Comparison of ENCODE assay signal across 8 mouse cellular contexts in the genomic region with DNA sequence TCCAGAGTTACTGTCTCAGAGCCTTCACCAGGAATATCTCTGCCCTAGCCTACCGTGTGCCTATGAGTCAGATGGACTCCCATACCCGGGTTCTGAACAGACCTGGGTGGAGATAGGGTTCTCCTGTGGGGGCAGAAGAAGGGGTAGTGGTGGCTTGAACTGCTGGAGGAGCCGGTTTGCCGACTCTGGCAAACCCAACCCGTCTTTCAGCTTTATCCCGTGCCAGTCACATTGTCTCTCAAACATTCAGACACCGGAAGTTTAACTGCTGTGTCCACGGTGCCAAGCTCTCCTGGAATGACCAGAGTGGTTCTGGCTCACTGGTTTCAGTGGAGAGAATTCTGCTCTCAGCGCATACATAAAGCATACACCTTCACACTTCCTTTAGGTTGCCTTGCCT. TPM values are rescaled to one million over a fixed set of nuclear protein-coding genes. Genes with fewer than 3 reads are reported as not detected.
DNase-seq lines count a peak whose midpoint lies in the region; ATAC-seq and TF ChIP-seq lines count a peak whose summit lies in the region.

No protein-coding gene starts in this region.

- 61% methylated on average over 9 of the region's 9 CpGs for WGBS in lung, embryonic 14.5 days
- WGBS in lung, adult 2 months: 28% methylated on average over 9 of the region's 9 CpGs
- 77% methylated on average over 9 of the region's 9 CpGs for WGBS in intestine, embryonic 15.5 days
- 88% methylated on average over 9 of the region's 9 CpGs for WGBS in neural tube, embryonic 12.5 days

- H3K4me1 ChIP-seq in lung, embryonic 14.5 days (ENCODE audit: insufficient read depth): peaks cover 15% of the 10 kb centered on the region
- H3K4me1 ChIP-seq in lung, adult 2 months (ENCODE audit: control insufficient read depth, insufficient read depth, low read length): peaks cover 17% of the 10 kb centered on the region
- peaks cover 13% of the 10 kb centered on the region for H3K4me1 ChIP-seq in embryonic fibroblast, embryonic 13.5 days (ENCODE audit: control insufficient read depth, insufficient read depth, low read length)
- peaks cover 22% of the 10 kb centered on the region for H3K4me1 ChIP-seq in intestine, embryonic 15.5 days (replicated peaks)
- peaks cover 22% of the 10 kb centered on the region for H3K4me1 ChIP-seq in neural tube, embryonic 12.5 days

- no peaks in the 10 kb centered on the region for H3K36me3 ChIP-seq in lung, embryonic 14.5 days (ENCODE audit: insufficient read depth)
- H3K36me3 ChIP-seq in intestine, embryonic 15.5 days: no peaks in the 10 kb centered on the region
- H3K36me3 ChIP-seq in neural tube, embryonic 12.5 days: no peaks in the 10 kb centered on the region

- no peak for ATAC-seq in lung, embryonic 14.5 days (ENCODE audit: insufficient read depth)
- no peak for ATAC-seq in intestine, embryonic 15.5 days
- no peak for ATAC-seq in neural tube, embryonic 12.5 days (ENCODE audit: low FRiP score, low read depth)
- ATAC-seq in CD4-positive, CD25-positive, alpha-beta regulatory T cell, adult 4 months: no peak

- DNase-seq in lung, embryonic 14.5 days: no peak
- no peak for DNase-seq in lung, adult 2 months
- no peak for DNase-seq in MN1 (ENCODE audit: low spot score)
- DNase-seq in gastrocnemius, postnatal 36 days: no peak

- H3K27ac ChIP-seq in lung, embryonic 14.5 days (ENCODE audit: low read depth): no peak overlapping the region
- H3K27ac ChIP-seq in embryonic fibroblast, embryonic 13.5 days (ENCODE audit: insufficient read depth, low read length): peak overlapping the region; percentile 76; the same call in 1 of the 2 replicates
- no peak overlapping the region for H3K27ac ChIP-seq in intestine, embryonic 15.5 days
- no peak overlapping the region for H3K27ac ChIP-seq in neural tube, embryonic 12.5 days

- no peaks in the 10 kb centered on the region for H3K9me3 ChIP-seq in lung, embryonic 14.5 days (ENCODE audit: low read depth, low read length)
- H3K9me3 ChIP-seq in intestine, embryonic 15.5 days: no peaks in the 10 kb centered on the region
- H3K9me3 ChIP-seq in neural tube, embryonic 12.5 days: no peaks in the 10 kb centered on the region

- intact Hi-C loops in gastrocnemius, postnatal 36 days (cut with DNase I): no loop called here

- no peaks in the 10 kb centered on the region for H3K27me3 ChIP-seq in lung, embryonic 14.5 days (ENCODE audit: insufficient read depth, low read length)
- H3K27me3 ChIP-seq in intestine, embryonic 15.5 days (replicated peaks): no peaks in the 10 kb centered on the region
- H3K27me3 ChIP-seq in neural tube, embryonic 12.5 days (replicated peaks): no peaks in the 10 kb centered on the region

- H3K4me2 ChIP-seq in lung, embryonic 14.5 days: peak overlapping the region; percentile 88
- peak overlapping the region; percentile 94 for H3K4me2 ChIP-seq in intestine, embryonic 15.5 days (replicated peaks)
- H3K4me2 ChIP-seq in neural tube, embryonic 12.5 days (replicated peaks): peak overlapping the region; percentile 92

- no peak for TF ChIP-seq POLR2A in lung, adult 2 months (IDR thresholded peaks at IDR 0.05; ENCODE audit: borderline replicate concordance, extremely low read depth, low read depth, low read length)
- TF ChIP-seq POLR2A in embryonic fibroblast, embryonic 13.5 days (IDR thresholded peaks at IDR 0.05; ENCODE audit: low read depth, low read length): no peak

- H3K4me3 ChIP-seq in lung, embryonic 14.5 days (ENCODE audit: low read depth, low read length): peak overlapping the region; percentile 91
- no peak overlapping the region for H3K4me3 ChIP-seq in lung, adult 2 months (replicated peaks; ENCODE audit: extremely low read depth, low read depth, low read length)
- peak overlapping the region; percentile 87 for H3K4me3 ChIP-seq in embryonic fibroblast, embryonic 13.5 days (ENCODE audit: insufficient read depth, low read length)
- H3K4me3 ChIP-seq in intestine, embryonic 15.5 days (replicated peaks): peak overlapping the region; percentile 93; the same call in 1 of the 2 replicates
- H3K4me3 ChIP-seq in neural tube, embryonic 12.5 days: no peak overlapping the region

- H3K9ac ChIP-seq in lung, embryonic 14.5 days: 0 out of 2 replicates have a peak overlapping the region, but pooled peaks have one; percentile 8
- H3K9ac ChIP-seq in intestine, embryonic 15.5 days: peak overlapping the region; percentile 26
- H3K9ac ChIP-seq in neural tube, embryonic 12.5 days: 0 out of 2 replicates have a peak overlapping the region, but pooled peaks have one; percentile 13

- no peak for TF ChIP-seq CTCF in lung, embryonic 14.5 days (IDR thresholded peaks at IDR 0.05; ENCODE audit: low read depth)
- TF ChIP-seq CTCF in lung, adult 2 months (IDR thresholded peaks at IDR 0.05; ENCODE audit: insufficient read depth, low read length): no peak
- no peak for TF ChIP-seq CTCF in embryonic fibroblast, embryonic 13.5 days (IDR thresholded peaks at IDR 0.05; ENCODE audit: borderline replicate concordance, insufficient read depth, low read length)

RNA-seq across cellular contexts. Expression of a gene that starts 2.3 kb away (rescaled TPM):
- 20.0 and 21.6 TPM in 2 replicates for polyA plus RNA-seq in lung, embryonic 14.5 days (2014; fragmentation: Nextera tagmentation; extraction: Ambion mirVana)
- polyA plus RNA-seq in lung, adult 2 months (2012; rRNA removed): 107 and 119 TPM in 2 replicates
- 92.4 and 144 TPM in 2 replicates for polyA plus RNA-seq in embryonic fibroblast, embryonic 13.5 days (2011; ENCODE audit: insufficient read length, low read depth, missing spikeins)
- 9.2 and 10.1 TPM in 2 replicates for polyA plus RNA-seq in intestine, embryonic 15.5 days (2015; fragmentation: Nextera tagmentation; extraction: Ambion mirVana)
- 12.5 and 12.9 TPM in 2 replicates for polyA plus RNA-seq in neural tube, embryonic 12.5 days (2016; fragmentation: Nextera tagmentation; extraction: Ambion mirVana)
- 1 to 10 TPM; 4.8 to 8.9 TPM for polyA plus RNA-seq in CD4-positive, CD25-positive, alpha-beta regulatory T cell, adult 4 months (2017; shearing (Covaris generic))
- total RNA-seq in gastrocnemius, postnatal 36 days (2021): 10 to 100 TPM; 40.0 to 44.8 TPM

RNA-seq across cellular contexts. Expression of a gene that starts 37.3 kb away (rescaled TPM):
- polyA plus RNA-seq in lung, embryonic 14.5 days (2014; fragmentation: Nextera tagmentation; extraction: Ambion mirVana): 64.5 and 71.2 TPM in 2 replicates
- 7.5 and 12.8 TPM in 2 replicates for polyA plus RNA-seq in lung, adult 2 months (2012; rRNA removed)
- polyA plus RNA-seq in embryonic fibroblast, embryonic 13.5 days (2011; ENCODE audit: insufficient read length, low read depth, missing spikeins): 38.0 and 44.5 TPM in 2 replicates
- 88.1 and 103 TPM in 2 replicates for polyA plus RNA-seq in intestine, embryonic 15.5 days (2015; fragmentation: Nextera tagmentation; extraction: Ambion mirVana)
- polyA plus RNA-seq in neural tube, embryonic 12.5 days (2016; fragmentation: Nextera tagmentation; extraction: Ambion mirVana): 48.6 and 48.8 TPM in 2 replicates
- polyA plus RNA-seq in CD4-positive, CD25-positive, alpha-beta regulatory T cell, adult 4 months (2017; shearing (Covaris generic)): 10 to 100 TPM; 18.1 to 19.5 TPM
- total RNA-seq in gastrocnemius, postnatal 36 days (2021): 100 to 1,000 TPM; 157 to 180 TPM

Comparison
In these comparisons a context has a peak if more than half of its experiments do, and no peak if none do; other contexts are left out.
1. H3K4me3 ChIP-seq: peak in lung, embryonic 14.5 days (single experiment), embryonic fibroblast, embryonic 13.5 days (single experiment) and intestine, embryonic 15.5 days (single experiment); none in lung, adult 2 months (single experiment) and neural tube, embryonic 12.5 days (single experiment).
2. Peak in every context shown above with its lines, with median percentiles within 50 percentile points of each other: H3K4me2 ChIP-seq and H3K9ac ChIP-seq.